Mouse (Mus musculus): ENCODE measurements around the gene Arhgef1. TPM values are rescaled to one million over a fixed set of nuclear protein-coding genes. Genes with fewer than 3 reads are reported as not detected.

The Arhgef1 gene
- polyA plus RNA-seq, 3 experiments from 2014 or later: 112 to 198 (median 176) TPM

DNA sequence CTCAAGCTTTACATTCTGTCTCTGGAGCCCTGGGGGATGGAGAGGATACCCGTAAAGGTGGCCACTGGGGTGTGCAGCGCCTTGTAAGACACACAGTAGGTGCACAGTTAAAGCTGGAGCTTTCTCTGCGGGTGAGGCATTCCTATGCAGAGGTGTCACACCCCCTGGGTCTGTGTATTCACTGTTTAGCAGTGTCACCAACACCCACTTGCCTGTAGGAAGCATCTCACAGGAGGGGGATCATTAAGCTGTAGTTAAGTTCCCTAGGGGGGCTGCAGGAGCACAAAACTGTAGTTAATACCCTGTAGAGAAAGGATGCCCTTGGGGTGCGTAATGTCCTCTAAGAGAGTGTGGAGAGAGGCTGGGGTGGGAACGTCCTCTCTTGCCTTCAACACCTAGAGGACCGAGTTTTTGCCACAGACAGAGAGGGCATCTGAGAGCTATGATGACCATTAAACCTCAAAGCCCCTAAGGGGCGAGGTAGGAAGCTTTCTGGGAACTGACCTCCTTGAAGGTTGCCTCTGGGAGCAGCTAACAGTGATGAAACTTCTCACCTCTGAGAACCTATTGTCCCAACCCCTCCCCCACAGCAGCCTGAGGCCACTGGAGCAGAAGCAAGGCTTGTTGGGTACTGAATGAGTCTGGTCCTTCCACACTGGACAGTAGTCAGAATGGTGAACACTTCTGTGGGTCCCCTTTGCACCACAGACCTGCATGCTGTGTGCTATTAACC is 44.8 kb downstream of the Arhgef1 start:
- ATAC-seq: no peak

DNA sequence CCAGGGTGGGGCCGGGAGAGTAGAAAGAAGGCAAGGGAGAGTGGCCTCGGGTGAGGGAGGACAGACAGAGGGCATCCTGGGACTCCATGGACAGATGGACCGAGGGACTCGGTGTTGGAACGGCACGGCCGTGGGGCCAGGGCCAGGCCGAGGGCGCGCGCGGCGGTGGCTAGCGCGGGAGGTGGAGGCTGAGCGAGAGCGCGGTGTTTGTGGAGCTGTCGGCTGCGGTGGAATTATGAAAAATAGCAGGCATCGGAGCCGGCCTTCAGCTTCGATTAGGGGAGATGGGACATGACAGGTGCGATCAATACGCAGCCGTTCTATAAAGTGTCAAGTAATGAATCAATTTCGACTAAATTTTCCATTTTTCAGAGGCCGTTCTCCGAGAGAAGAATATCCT is 46.1 kb downstream of the Arhgef1 start:
- no peak for ATAC-seq

DNA sequence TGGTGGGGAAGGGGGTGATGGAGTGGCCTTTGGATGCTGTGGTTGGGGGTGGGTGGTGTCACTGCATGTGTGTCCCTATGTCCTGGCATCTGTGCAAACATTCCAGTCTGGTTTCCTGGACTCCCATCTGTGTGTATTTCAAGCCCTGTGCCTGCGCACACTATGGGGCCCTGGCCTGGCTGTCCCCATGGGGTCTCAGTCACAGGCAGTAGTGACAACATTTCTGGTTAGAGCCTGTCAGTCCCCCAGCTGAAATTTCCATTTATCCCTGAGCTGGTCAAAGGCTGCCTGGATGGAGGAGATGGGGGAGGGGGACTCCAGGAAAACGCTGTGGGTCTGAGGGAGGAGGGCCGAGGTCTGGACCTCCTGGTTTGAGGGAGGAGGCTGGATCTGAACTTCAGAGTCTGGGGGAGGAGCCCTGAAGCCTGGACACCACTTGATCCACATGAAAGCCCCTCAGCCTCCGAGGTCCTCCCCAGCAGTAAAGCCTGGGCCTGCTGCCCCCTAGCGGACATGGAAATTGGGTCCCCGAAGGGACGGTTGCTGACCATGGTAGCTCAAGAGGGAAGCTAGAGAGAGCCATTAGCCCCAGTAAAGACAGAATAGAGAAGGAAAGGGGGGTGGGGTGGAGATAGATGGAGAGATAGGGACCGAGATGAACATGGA is 47.4 kb downstream of the Arhgef1 start:
- peak; percentile 32 for ATAC-seq

DNA sequence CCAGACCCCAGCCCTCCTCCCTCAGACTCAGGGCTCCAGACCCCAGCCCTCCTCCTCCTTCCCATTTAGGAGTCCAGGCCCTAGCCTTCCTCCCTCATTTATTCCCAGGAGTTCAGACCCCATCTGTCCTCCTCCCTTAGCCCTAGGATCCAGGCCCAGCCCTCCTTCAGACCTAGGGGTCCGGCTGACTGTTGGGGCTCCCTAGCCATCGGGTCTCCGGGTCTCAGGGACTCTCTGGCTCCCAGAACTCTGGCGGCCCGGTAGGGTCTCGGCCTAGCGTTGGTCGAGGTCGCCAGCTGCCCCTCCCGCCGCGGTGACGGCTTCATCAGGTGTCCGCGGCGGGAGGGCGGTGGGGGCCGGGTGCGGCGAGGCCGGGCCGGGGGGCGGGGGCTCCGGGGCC is 51.3 kb downstream of the Arhgef1 start:
- ATAC-seq: no peak

DNA sequence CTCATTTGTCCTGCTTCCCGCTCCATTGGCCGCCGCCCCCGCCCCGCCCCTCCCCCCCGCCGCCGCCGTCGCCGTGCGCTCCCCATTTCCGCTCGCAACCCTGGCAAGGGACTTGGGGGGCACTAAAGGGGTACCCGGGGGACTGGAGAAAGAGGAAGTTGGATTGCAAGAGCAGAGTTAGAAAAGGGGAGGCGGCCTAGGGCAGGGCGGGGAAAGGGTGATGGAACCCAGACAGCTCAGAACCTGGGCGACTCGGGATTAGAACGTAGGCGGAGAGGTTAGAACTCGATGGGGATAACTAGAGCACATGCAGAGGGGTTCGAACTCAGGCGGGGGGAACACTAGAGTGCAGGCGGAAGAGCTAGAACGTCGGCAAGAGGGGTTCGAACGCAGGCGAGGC is 51.7 kb downstream of the Arhgef1 start:
- peak; percentile 74 for ATAC-seq

DNA sequence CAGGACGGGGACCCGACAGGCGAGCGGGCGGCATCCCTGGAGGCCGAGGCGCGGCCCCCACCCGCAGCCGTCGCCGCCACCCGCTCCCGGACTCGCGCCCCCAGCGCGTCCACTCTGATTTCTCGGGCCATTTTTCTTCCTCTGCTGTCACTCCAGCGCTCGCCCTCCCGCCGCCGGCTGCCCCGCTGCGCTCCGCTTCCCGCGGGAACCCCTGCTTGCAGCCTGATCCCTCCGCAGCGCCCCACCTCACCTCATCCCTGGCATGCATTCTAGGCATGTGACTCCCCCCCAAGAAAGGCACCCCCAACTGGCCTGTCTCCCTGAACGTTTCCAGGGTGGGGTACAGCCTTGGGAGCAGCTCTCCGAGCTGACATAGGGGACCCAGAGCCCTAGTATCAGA is 52.5 kb downstream of the Arhgef1 start:
- ATAC-seq: no peak

DNA sequence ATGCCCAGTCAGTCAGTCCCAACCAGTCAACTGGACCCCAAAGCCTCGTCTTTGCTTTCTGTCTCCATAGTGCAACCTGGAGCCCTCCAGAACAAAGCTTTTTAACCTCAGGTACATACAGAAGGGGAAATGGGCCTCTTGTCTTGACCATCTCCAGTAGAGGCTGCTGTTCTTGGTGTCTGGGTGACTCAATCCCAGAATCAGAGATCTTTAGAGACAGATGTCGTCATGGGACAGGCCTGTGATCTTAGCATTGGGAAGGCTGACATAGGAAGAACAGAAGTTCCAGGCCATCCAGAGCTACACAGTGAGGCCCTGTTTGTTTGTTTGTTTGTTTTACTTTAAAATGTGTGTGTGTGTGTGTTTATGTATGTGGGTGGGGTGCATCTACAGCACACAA is 61.6 kb downstream of the Arhgef1 start:
- ATAC-seq: no peak

DNA sequence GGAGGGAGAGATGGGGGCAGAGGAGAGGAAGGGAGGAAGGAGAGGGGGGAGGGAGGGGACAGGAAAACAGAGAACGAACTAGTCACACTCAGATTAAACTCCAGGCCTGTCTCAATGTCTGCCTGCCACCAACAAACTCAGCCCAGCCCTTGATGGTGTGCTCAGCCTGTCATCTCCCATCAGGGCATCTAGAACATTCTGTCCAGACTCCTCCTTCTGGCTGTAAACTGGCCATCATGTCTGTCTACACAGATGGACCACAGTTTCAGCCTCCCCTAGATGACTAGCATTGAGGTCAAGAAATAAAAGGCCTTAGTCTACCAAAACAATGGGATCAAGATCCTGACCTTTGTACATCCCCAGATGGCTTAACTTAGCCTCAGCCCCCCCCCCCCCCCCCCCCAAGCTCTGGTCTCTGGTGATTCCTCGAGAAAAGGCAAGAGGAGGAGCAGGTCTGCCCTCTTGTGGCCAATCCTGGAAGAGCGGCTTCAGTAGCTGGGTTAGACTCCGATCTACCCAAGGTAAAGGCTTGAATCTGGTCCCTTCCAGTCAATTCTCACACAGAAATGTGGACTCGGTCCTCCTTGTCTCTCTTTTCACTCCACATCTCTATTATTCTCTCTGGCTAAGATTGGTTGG is 62.3 kb downstream of the Arhgef1 start:
- no peak for ATAC-seq

DNA sequence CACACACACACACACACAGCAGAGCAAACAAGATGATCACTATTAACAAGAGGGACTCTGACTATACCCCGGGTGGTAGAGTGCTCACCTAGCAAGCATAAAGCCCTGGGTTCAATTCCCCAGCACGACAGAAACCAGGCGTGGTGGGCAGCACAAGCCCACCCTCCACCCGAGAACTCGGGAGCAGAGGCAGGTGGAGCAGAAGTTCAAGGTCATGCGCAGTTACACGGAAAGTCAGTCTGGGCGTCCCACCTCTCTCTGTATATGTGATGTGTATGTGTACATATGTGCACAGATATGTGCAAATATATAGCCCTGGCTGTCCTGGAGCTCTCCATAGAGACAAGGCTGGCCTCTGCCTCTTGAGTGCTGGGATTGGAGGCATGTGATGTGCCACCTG is 65.3 kb downstream of the Arhgef1 start:
- no peak for ATAC-seq

DNA sequence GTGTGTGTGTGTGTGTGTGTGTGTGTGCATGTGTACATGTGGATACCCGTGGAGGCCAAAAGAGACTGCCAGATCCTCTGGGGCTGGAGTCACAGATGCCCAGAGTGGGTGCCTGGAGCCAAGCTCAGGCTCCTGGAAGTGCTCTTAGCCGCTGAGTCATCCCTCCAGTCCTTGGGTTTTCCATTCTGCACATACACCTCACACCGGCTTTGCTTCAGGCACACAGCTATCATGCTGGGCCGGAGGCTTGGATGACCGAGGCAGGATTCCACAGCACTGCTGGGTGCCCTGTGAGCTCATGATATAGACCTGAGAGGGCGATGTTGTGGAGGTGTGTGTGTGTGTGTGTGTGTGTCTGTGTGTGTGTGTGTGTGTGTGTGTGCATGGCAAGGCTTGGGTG is 65.8 kb downstream of the Arhgef1 start:
- ATAC-seq: no peak

DNA sequence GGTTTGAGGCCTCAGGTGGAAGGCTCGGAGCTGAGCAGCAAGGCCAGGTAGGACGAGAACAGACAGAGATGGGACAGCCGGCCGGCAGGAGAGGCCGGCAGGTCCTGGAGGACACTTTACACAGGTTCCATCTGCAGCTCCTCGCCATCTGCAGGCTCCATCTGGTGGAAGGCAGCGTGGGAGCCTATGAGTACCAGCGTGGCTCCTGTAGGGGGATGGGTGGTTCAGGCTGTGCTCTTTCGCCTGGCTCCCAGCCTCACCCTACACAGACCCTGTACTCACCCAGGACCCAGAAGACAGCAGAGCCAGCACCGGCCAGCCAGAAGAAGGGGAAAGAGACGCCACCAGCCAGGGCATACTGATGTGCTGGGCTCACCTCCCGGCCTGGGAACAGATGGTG is 67.1 kb downstream of the Arhgef1 start:
- ATAC-seq: no peak

DNA sequence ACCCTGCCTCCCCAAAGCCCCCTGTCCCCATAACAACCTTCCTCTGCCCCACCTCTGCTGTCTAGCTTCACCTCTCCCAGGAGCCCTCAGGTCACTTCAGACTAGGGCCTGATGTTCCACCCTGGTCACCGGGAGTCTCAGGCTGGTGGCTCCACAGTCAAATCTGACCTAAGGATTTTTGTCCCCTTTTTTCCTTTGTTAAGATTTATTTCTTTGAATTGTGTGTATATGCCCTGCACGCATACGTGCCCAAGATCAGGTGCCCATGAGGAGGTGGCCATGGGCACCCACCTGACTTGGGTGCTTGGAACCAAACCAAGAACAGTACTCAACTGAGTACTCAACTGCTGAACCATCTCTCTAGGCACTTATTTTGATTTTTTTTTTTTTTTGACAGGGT is 67.6 kb downstream of the Arhgef1 start:
- no peak for ATAC-seq

DNA sequence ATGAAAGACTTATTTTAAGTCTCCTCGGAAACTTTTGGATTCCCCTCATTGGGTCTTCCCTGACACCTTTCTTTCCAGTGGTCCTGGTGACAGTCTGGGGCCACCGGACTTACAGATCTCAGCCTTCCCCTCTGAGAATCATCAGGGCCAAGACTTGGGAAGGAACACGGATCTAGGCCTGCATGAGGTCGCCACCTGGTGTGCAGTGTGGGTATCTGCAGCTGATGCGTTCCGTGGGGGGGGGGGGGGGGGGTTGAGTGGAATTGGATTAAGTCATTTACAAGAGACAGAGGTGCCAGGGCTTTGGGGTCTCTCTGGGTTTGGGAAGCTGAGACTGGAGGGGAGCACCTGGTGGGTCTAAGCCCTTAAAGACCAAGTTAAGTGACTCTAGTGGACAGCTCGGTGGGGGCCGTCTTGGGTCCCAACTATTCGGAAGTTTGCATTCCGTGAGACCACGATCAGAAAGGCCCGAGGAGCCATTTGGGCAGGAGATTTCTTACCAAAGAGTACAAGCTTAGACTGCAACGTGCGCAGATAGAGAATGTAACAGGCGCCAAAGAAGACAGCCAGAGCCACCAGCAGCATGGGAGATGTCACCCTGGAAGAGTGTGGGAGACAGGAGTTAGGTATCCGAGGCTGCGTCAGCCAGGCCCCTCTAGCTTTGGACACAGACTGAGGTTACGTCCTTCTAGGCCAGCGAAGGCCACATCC is 68.7 kb downstream of the Arhgef1 start:
- peak; percentile 3 for ATAC-seq

DNA sequence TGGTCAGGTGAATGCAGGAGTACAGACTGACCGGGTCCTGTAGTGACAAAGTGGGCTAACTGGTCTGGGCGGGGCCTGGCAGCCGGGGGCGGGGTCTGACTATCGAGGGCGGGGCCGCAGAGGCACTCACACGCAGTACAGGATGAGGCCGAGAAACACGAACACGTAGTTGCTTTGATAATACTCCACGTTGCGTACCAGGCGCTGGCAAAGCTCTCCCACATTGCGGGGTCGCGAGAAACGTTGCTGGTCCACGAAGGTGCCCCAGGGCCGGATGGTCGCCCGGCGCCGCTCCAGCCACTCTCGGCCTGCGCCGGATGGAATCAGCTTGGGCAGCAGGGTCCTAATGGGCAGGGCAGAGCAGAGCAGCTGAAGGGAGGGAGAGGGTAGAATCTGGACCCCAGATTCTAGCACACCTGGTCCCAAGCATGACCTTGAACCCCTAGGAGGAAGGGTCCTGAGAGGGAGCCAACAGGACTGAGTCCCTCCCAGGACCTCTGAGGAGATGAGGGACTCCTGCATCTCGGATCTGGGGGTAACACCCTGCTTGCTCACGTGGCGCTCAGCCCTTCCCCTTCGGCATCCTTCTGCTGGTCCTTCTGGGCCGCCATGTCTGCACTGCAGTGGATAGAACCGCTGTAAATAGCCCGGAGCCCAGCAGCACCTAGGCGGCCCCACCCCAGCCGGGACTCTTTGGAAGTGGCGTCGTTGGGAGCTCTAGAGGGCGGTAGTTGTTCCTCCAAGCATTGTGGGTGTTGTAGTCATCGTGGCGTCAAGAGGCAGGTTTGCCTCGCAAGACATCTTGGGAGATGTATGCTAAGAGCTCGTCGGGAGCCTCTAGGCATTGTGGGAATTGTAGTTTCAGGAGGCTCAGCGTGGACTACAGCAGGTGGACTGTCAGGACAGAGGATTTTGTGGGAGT is 69.5 kb downstream of the Arhgef1 start, which contains the start of gene Rabac1:
Rabac1 (minus strand) TSS at position 783 of the 922 bp plus-strand sequence.
- ATAC-seq: peak; percentile 92

DNA sequence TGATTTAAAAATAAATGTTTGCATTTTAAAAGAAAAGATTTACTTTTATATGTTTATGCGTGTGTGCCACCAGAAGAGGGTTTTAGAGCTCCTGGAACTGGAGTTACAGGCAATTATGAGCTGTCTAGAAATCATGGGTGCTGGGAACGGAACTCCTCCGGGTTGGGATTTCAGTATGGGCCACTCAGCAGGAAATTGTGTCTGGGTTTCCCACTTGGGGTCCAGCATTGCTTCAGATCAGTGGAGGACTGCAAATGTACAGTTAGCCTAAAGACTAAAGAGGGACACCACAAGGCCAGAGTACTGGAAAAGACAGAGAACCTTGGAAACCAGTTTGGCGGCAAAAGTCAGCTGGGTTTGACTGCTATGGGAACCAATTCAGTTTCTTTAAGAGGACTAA is 70.5 kb downstream of the Arhgef1 start:
- ATAC-seq: no peak

DNA sequence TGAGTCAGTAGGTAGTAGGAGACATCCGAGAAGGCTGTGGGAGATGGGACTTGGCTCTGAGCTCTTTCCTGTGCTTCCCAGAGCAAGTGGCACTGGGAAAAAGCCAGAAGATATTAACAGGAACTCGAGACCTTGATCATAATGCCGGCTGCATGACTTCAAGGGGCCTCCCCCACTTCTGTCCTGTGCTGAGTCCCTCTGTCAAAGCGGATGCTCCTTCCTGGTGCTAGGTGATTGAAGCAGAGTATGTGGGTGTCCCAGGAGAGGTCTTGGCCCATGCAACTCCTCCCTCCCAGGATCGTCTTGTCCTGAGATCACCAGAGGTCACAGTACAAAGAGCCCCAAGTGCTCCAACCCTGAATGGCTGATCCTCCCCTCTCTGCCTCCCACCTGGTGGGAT is 71.2 kb downstream of the Arhgef1 start:
- no peak for ATAC-seq

DNA sequence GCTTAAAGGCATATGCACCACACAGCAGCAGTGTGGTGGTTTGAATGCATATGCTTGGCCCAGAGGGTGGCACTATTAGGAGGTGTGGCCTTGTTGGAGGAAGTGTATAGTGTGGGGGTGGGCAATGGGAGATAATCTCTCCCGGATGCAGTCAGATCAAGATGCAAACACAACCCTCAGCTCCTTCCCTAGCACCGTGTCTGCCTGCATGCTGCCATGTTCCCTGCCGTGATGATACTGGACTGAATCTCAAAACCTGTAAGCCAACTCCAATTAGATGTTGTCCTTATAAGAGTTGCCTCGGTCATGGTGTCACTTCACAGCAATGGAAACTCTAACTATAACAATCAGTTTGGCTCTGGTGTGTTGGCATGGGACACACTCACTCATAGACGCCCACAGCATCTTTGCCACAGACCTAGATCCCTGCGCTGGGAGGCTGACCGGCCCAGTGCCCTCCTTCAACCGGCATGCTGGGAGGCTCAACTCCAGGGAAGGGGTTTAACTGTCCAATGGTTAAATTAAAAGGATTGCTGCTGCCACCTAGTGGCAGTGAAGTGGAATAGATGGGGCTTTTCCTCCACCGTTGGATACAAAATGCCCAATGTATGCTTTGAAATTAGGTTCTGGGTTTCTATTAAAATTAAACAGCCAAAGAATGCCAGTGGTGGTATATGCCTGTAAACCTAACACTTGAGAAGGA is 72.3 kb downstream of the Arhgef1 start:
- ATAC-seq: peak; percentile 42
